Mouse (Mus musculus): ENCODE data around the gene Map3k12. TPM values are rescaled to one million over a fixed set of nuclear protein-coding genes. Genes with fewer than 3 reads are reported as not detected.

Gene Map3k12
- polyA plus RNA-seq, 1 experiment from 2014 or later, result 23.8 TPM

GRCm38 (mm10) chr15:102451666-102452430, 65.0 kb downstream of the Map3k12 start:
- H3K4me1 ChIP-seq (replicated peaks; ENCODE audit: control insufficient read depth, insufficient read depth, low read length), result no peaks in the 10 kb centered on the region
- H3K9me3 ChIP-seq (ENCODE audit: control insufficient read depth, low read length), result no peaks in the 10 kb centered on the region
- no peaks in the 10 kb centered on the region for H3K36me3 ChIP-seq (ENCODE audit: control insufficient read depth, insufficient read depth, low read length)
- no peak overlapping the region for H3K27ac ChIP-seq (ENCODE audit: low read depth, low read length)
- H3K4me3 ChIP-seq (ENCODE audit: low read depth, low read length), result no peak overlapping the region
- no peaks in the 10 kb centered on the region for H3K27me3 ChIP-seq (ENCODE audit: control insufficient read depth, insufficient read depth, low read length)
- no peak overlapping the region for H3K9ac ChIP-seq (ENCODE audit: low read depth, low read length)
- ATAC-seq (ENCODE audit: low FRiP score), result no peak
- 83% methylated on average over 26 of the region's 26 CpGs for WGBS
- no peak overlapping the region for H3K4me2 ChIP-seq (replicated peaks; ENCODE audit: low read depth, low read length)
- no peak for DNase-seq (ENCODE audit: low spot score)

- DNase-seq (ENCODE audit: low spot score), result no peak
- no peak overlapping the region for H3K4me3 ChIP-seq (ENCODE audit: low read depth, low read length)
- WGBS, result 40% methylated on average over 7 of the region's 7 CpGs
Measured at GRCm38 (mm10) chr15:102450928-102451327, 65.9 kb downstream of the Map3k12 start.

GRCm38 (mm10) chr15:102449366-102449765, 67.5 kb downstream of the Map3k12 start:
- DNase-seq (ENCODE audit: low spot score), result no peak
- Histone ChIP-seq H3K9ac (ENCODE audit: low read depth, low read length) (no peak overlapping the region), H3K36me3 (ENCODE audit: control insufficient read depth, insufficient read depth, low read length) (no peaks in the 10 kb centered on the region), H3K27me3 (ENCODE audit: control insufficient read depth, insufficient read depth, low read length) (no peaks in the 10 kb centered on the region), H3K4me1 (replicated peaks; ENCODE audit: control insufficient read depth, insufficient read depth, low read length) (no peaks in the 10 kb centered on the region), H3K27ac (ENCODE audit: low read depth, low read length) (no peak overlapping the region), H3K9me3 (ENCODE audit: control insufficient read depth, low read length) (no peaks in the 10 kb centered on the region), H3K4me2 (replicated peaks; ENCODE audit: low read depth, low read length) (no peak overlapping the region), H3K4me3 (ENCODE audit: low read depth, low read length) (no peak overlapping the region)
- ATAC-seq (ENCODE audit: low FRiP score), result no peak
- 70% methylated on average over 8 of the region's 8 CpGs for WGBS

More at GRCm38 (mm10) chr15:102450928-102451327, 65.9 kb downstream of the Map3k12 start:
- H3K36me3 ChIP-seq (ENCODE audit: control insufficient read depth, insufficient read depth, low read length), result no peaks in the 10 kb centered on the region
- H3K4me1 ChIP-seq (replicated peaks; ENCODE audit: control insufficient read depth, insufficient read depth, low read length), result no peaks in the 10 kb centered on the region
- H3K27ac ChIP-seq (ENCODE audit: low read depth, low read length), result no peak overlapping the region
- no peak overlapping the region for H3K9ac ChIP-seq (ENCODE audit: low read depth, low read length)
- no peak overlapping the region for H3K4me2 ChIP-seq (replicated peaks; ENCODE audit: low read depth, low read length)
- no peaks in the 10 kb centered on the region for H3K9me3 ChIP-seq (ENCODE audit: control insufficient read depth, low read length)
- ATAC-seq (ENCODE audit: low FRiP score), result no peak
- no peaks in the 10 kb centered on the region for H3K27me3 ChIP-seq (ENCODE audit: control insufficient read depth, insufficient read depth, low read length)

Other genes with a start within 250 kb of the Map3k12 start
- 0.15 TPM in 2 replicates for gene Gm9918, start 246.5 kb downstream of the Map3k12 start, polyA plus RNA-seq (2014; fragmentation: Nextera tagmentation; extraction: Ambion mirVana)
- 51.6 and 57.0 TPM in 2 replicates for gene Mfsd5, start 237.6 kb downstream of the Map3k12 start, polyA plus RNA-seq (2014; fragmentation: Nextera tagmentation; extraction: Ambion mirVana)
- gene Espl1, start 220.8 kb downstream of the Map3k12 start, polyA plus RNA-seq (2014; fragmentation: Nextera tagmentation; extraction: Ambion mirVana), result 21.8 and 30.8 TPM in 2 replicates
- gene Pfdn5, start 190.9 kb downstream of the Map3k12 start, polyA plus RNA-seq (2014; fragmentation: Nextera tagmentation; extraction: Ambion mirVana), result 401 and 431 TPM in 2 replicates
- gene Myg1, start 185.4 kb downstream of the Map3k12 start, polyA plus RNA-seq (2014; fragmentation: Nextera tagmentation; extraction: Ambion mirVana), result 104 TPM in 2 replicates
- gene Aaas, start 166.3 kb downstream of the Map3k12 start, polyA plus RNA-seq (2014; fragmentation: Nextera tagmentation; extraction: Ambion mirVana), result 65.9 and 76.2 TPM in 2 replicates
- 0.73 and 0.99 TPM in 2 replicates for gene Sp7, start 149.9 kb downstream of the Map3k12 start, polyA plus RNA-seq (2014; fragmentation: Nextera tagmentation; extraction: Ambion mirVana)
- gene Sp1, start 110.9 kb downstream of the Map3k12 start, polyA plus RNA-seq (2014; fragmentation: Nextera tagmentation; extraction: Ambion mirVana), result 10.5 and 11.5 TPM in 2 replicates
- gene Amhr2, start 71.7 kb downstream of the Map3k12 start, polyA plus RNA-seq (2014; fragmentation: Nextera tagmentation; extraction: Ambion mirVana), result 0.28 and 0.46 TPM in 2 replicates
- gene Prr13, start 58.0 kb downstream of the Map3k12 start, polyA plus RNA-seq (2014; fragmentation: Nextera tagmentation; extraction: Ambion mirVana), result 108 and 118 TPM in 2 replicates
- 238 and 273 TPM in 2 replicates for gene Pcbp2, start 46.5 kb downstream of the Map3k12 start, polyA plus RNA-seq (2014; fragmentation: Nextera tagmentation; extraction: Ambion mirVana)
- gene Gm10337, start 13.3 kb downstream of the Map3k12 start, polyA plus RNA-seq (2014; fragmentation: Nextera tagmentation; extraction: Ambion mirVana), result 5.1 and 8.8 TPM in 2 replicates
- 85.2 and 86.3 TPM in 2 replicates for gene Tarbp2, start 1.1 kb upstream of the Map3k12 start, polyA plus RNA-seq (2014; fragmentation: Nextera tagmentation; extraction: Ambion mirVana)
- gene Npff, start 7.9 kb upstream of the Map3k12 start, polyA plus RNA-seq (2014; fragmentation: Nextera tagmentation; extraction: Ambion mirVana), result 2.6 and 2.7 TPM in 2 replicates
- 0.93 TPM in 1 of 2 replicates, not detected in the other for gene Gm28047, start 108.0 kb upstream of the Map3k12 start, polyA plus RNA-seq (2014; fragmentation: Nextera tagmentation; extraction: Ambion mirVana)
- 14.7 and 15.5 TPM in 2 replicates for gene Atf7, start 108.4 kb upstream of the Map3k12 start, polyA plus RNA-seq (2014; fragmentation: Nextera tagmentation; extraction: Ambion mirVana)
- gene Atp5g2, start 155.3 kb upstream of the Map3k12 start, polyA plus RNA-seq (2014; fragmentation: Nextera tagmentation; extraction: Ambion mirVana), result 57.6 and 66.0 TPM in 2 replicates
- gene Calcoco1, start 205.1 kb upstream of the Map3k12 start, polyA plus RNA-seq (2014; fragmentation: Nextera tagmentation; extraction: Ambion mirVana), result 26.2 and 30.1 TPM in 2 replicates